Mouse (Mus musculus): Measurements from ENCODE around the gene Slc29a4. TPM values are rescaled to one million over a fixed set of nuclear protein-coding genes. Genes with fewer than 3 reads are reported as not detected.

Gene Slc29a4
- total RNA-seq (2023): under 1 TPM; 0.24 to 0.38 TPM

GRCm38 (mm10) chr5:142692248-142692647 is at the start of gene Slc29a4:
Gene Slc29a4, plus strand, starts transcription at chr5:142692512.

Other genes with a start within 250 kb of the Slc29a4 start
- gene Ap5z1, start 228.6 kb upstream of the Slc29a4 start, total RNA-seq (2023): 10 to 100 TPM; 27.3 to 32.1 TPM
- not detected for gene Papolb, start 162.4 kb upstream of the Slc29a4 start, total RNA-seq (2023)
- gene Radil, start 141.4 kb upstream of the Slc29a4 start, total RNA-seq (2023): not detected
- not detected for gene Mmd2, start 83.7 kb upstream of the Slc29a4 start, total RNA-seq (2023)
- gene Wipi2, start 64.8 kb upstream of the Slc29a4 start, total RNA-seq (2023): 10 to 100 TPM; 38.0 to 41.9 TPM
- gene Tnrc18, start 125.2 kb downstream of the Slc29a4 start, total RNA-seq (2023): 100 to 1,000 TPM; 180 to 199 TPM
- 1 to 10 TPM; 8.7 to 9.8 TPM for gene Fbxl18, start 202.9 kb downstream of the Slc29a4 start, total RNA-seq (2023)
- gene Actb, start 214.2 kb downstream of the Slc29a4 start, total RNA-seq (2023): over 10,000 TPM; 15,158 to 15,910 TPM

Measured in neutrophil, adult 83 days (primary cell).